Mouse (Mus musculus) bone marrow, adult 2 months (tissue): Measurements from ENCODE around the gene Cdc42se2.

ENCODE experiments used
- CTCF ChIP-seq: fragments of 200-500 bp; IDR thresholded peaks from 2 replicates; pipeline ENCODE4 v1.5.1; 2011; ENCODE audit warnings: low read length, control low read depth; ENCODE audit not compliant: control insufficient read depth, insufficient read depth
- POLR2A ChIP-seq: fragments of 200-500 bp; IDR thresholded peaks from 2 replicates; pipeline ENCODE4 v1.6.1; 2011; ENCODE audit warnings: low read depth, mild to moderate bottlenecking, control low read depth, low read length, borderline replicate concordance; ENCODE audit not compliant: control insufficient read depth

DNA sequence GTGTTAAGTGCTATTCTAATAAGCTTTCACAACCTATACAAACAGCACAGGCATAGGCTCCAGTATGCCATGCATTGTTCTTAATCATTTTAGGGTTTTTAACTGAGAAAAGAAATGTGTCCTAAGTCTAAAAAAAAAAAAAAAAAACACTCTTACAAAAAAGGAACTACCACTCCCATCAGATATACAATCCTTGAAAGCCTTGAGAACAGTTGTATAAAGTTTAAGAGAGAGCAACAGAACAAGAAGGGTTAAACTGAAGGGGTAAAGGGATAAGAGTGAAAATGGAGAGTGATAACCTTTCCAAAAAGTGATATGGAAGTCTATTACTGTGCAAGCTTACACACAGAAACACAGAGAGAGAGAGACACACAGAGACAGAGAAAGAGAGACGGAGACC lies 7.5 kb downstream of the Cdc42se2 start:
- TF ChIP-seq POLR2A: no peak
- TF ChIP-seq CTCF: no peak
